Mouse (Mus musculus): ENCODE results near the gene Large1. TPM values are rescaled to one million over a fixed set of nuclear protein-coding genes. Genes with fewer than 3 reads are reported as not detected.
"Not testable (repeated sequence)": the region's sequence is repeated elsewhere in the genome, so short reads cannot be mapped to it uniquely, and the experiment has no call there.

Gene Large1
- total and polyA plus RNA-seq, 3 experiments = 0.22 TPM; not detected in 2

GRCm38 (mm10) chr8:73324667-73325066, 28.7 kb downstream of the Large1 start:
- Histone ChIP-seq H3K27me3 (ENCODE audit: insufficient read depth, low read length) (no peaks in the 10 kb centered on the region), H3K36me3 (replicated peaks) (no peaks in the 10 kb centered on the region), H3K9me3 (replicated peaks) (peaks cover 22% of the 10 kb centered on the region), H3K4me3 (ENCODE audit: low read depth, low read length) (no peak overlapping the region), H3K4me1 (ENCODE audit: insufficient read depth, low read depth, low read length) (no peaks in the 10 kb centered on the region)
- TF ChIP-seq CTCF (IDR thresholded peaks at IDR 0.05; ENCODE audit: low read depth, low read length) (no peak), POLR2AphosphoS5 (IDR thresholded peaks at IDR 0.05; ENCODE audit: insufficient replicate concordance, low read depth, low read length) (no peak), GATA1 (IDR thresholded peaks at IDR 0.05; ENCODE audit: borderline replicate concordance, low read length) (no peak), TAL1 (conservative IDR thresholded peaks at IDR 0.05; ENCODE audit: low read depth, low read length) (no peak)
- DNase-seq (ENCODE audit: low spot score) (no peak), ATAC-seq (ENCODE audit: extremely low read depth, insufficient number of reproducible peaks, low FRiP score, poor library complexity, severe bottlenecking) (no peak)

GRCm38 (mm10) chr8:73323591-73323990, 29.7 kb downstream of the Large1 start:
- Histone ChIP-seq H3K4me3 (ENCODE audit: low read depth, low read length) (no peak overlapping the region), H3K4me1 (ENCODE audit: insufficient read depth, low read depth, low read length) (no peaks in the 10 kb centered on the region), H3K27me3 (ENCODE audit: insufficient read depth, low read length) (no peaks in the 10 kb centered on the region), H3K9me3 (replicated peaks) (peaks cover 22% of the 10 kb centered on the region), H3K36me3 (replicated peaks) (no peaks in the 10 kb centered on the region)
- no peak for DNase-seq (ENCODE audit: low spot score)
- TF ChIP-seq POLR2AphosphoS5 (IDR thresholded peaks at IDR 0.05; ENCODE audit: insufficient replicate concordance, low read depth, low read length) (no peak), TAL1 (conservative IDR thresholded peaks at IDR 0.05; ENCODE audit: low read depth, low read length) (no peak), CTCF (IDR thresholded peaks at IDR 0.05; ENCODE audit: low read depth, low read length) (no peak), GATA1 (IDR thresholded peaks at IDR 0.05; ENCODE audit: borderline replicate concordance, low read length) (no peak), GATA2 (IDR thresholded peaks at IDR 0.05; ENCODE audit: borderline replicate concordance, low read depth, low read length) (no peak)
- ATAC-seq (ENCODE audit: extremely low read depth, insufficient number of reproducible peaks, low FRiP score, poor library complexity, severe bottlenecking) = no peak

- peak; percentile 100 for ATAC-seq (ENCODE audit: extremely low read depth, insufficient number of reproducible peaks, low FRiP score, poor library complexity, severe bottlenecking)
- peaks cover 30% of the 10 kb centered on the region for H3K9me3 ChIP-seq (replicated peaks)
- H3K4me3 ChIP-seq (ENCODE audit: low read depth, low read length); H3K36me3 ChIP-seq (replicated peaks); DNase-seq (ENCODE audit: low spot score); H3K4me1 ChIP-seq (ENCODE audit: insufficient read depth, low read depth, low read length); H3K27me3 ChIP-seq (ENCODE audit: insufficient read depth, low read length): not testable (repeated sequence)
Observed at GRCm38 (mm10) chr8:73319500-73319899, 33.8 kb downstream of the Large1 start.

GRCm38 (mm10) chr8:73313911-73314310, 39.4 kb downstream of the Large1 start:
- no peak for DNase-seq (ENCODE audit: low spot score)
- Histone ChIP-seq H3K36me3 (replicated peaks) (no peaks in the 10 kb centered on the region), H3K27me3 (ENCODE audit: insufficient read depth, low read length) (no peaks in the 10 kb centered on the region), H3K9me3 (replicated peaks) (peaks cover 47% of the 10 kb centered on the region), H3K4me1 (ENCODE audit: insufficient read depth, low read depth, low read length) (no peaks in the 10 kb centered on the region), H3K4me3 (ENCODE audit: low read depth, low read length) (no peak overlapping the region)
- ATAC-seq (ENCODE audit: extremely low read depth, insufficient number of reproducible peaks, low FRiP score, poor library complexity, severe bottlenecking) = no peak
- no peak for TF ChIP-seq CTCF (IDR thresholded peaks at IDR 0.05; ENCODE audit: low read depth, low read length)
- no peak for TF ChIP-seq TAL1 (conservative IDR thresholded peaks at IDR 0.05; ENCODE audit: low read depth, low read length)
- TF ChIP-seq GATA1 (IDR thresholded peaks at IDR 0.05; ENCODE audit: borderline replicate concordance, low read length) = no peak
- no peak for TF ChIP-seq POLR2AphosphoS5 (IDR thresholded peaks at IDR 0.05; ENCODE audit: insufficient replicate concordance, low read depth, low read length)
- TF ChIP-seq GATA2 (IDR thresholded peaks at IDR 0.05; ENCODE audit: borderline replicate concordance, low read depth, low read length) = no peak

- H3K9me3 ChIP-seq (replicated peaks) = peaks cover 42% of the 10 kb centered on the region
- ATAC-seq (ENCODE audit: extremely low read depth, insufficient number of reproducible peaks, low FRiP score, poor library complexity, severe bottlenecking) = no peak
Observed at GRCm38 (mm10) chr8:73312714-73313607, 40.4 kb downstream of the Large1 start.

GRCm38 (mm10) chr8:73310471-73310870, 42.9 kb downstream of the Large1 start:
- peaks cover 35% of the 10 kb centered on the region for H3K9me3 ChIP-seq (replicated peaks)
- no peaks in the 10 kb centered on the region for H3K36me3 ChIP-seq (replicated peaks)
- ATAC-seq (ENCODE audit: extremely low read depth, insufficient number of reproducible peaks, low FRiP score, poor library complexity, severe bottlenecking) = no peak
- H3K4me1 ChIP-seq (ENCODE audit: insufficient read depth, low read depth, low read length) = no peaks in the 10 kb centered on the region
- no peak for TF ChIP-seq GATA2 (IDR thresholded peaks at IDR 0.05; ENCODE audit: borderline replicate concordance, low read depth, low read length)
- TF ChIP-seq TAL1 (conservative IDR thresholded peaks at IDR 0.05; ENCODE audit: low read depth, low read length) = no peak
- no peak for TF ChIP-seq CTCF (IDR thresholded peaks at IDR 0.05; ENCODE audit: low read depth, low read length)
- no peak for TF ChIP-seq GATA1 (IDR thresholded peaks at IDR 0.05; ENCODE audit: borderline replicate concordance, low read length)
- no peak for TF ChIP-seq POLR2AphosphoS5 (IDR thresholded peaks at IDR 0.05; ENCODE audit: insufficient replicate concordance, low read depth, low read length)
- no peak overlapping the region for H3K4me3 ChIP-seq (ENCODE audit: low read depth, low read length)
- no peak for DNase-seq (ENCODE audit: low spot score)
- H3K27me3 ChIP-seq (ENCODE audit: insufficient read depth, low read length) = no peaks in the 10 kb centered on the region

More at GRCm38 (mm10) chr8:73312714-73313607, 40.4 kb downstream of the Large1 start:
- TF ChIP-seq POLR2AphosphoS5 (IDR thresholded peaks at IDR 0.05; ENCODE audit: insufficient replicate concordance, low read depth, low read length) (no peak), CTCF (IDR thresholded peaks at IDR 0.05; ENCODE audit: low read depth, low read length) (no peak), TAL1 (conservative IDR thresholded peaks at IDR 0.05; ENCODE audit: low read depth, low read length) (no peak), GATA1 (IDR thresholded peaks at IDR 0.05; ENCODE audit: borderline replicate concordance, low read length) (no peak), GATA2 (IDR thresholded peaks at IDR 0.05; ENCODE audit: borderline replicate concordance, low read depth, low read length) (no peak)
- Histone ChIP-seq H3K4me3 (ENCODE audit: low read depth, low read length) (no peak overlapping the region), H3K27me3 (ENCODE audit: insufficient read depth, low read length) (no peaks in the 10 kb centered on the region), H3K36me3 (replicated peaks) (no peaks in the 10 kb centered on the region), H3K4me1 (ENCODE audit: insufficient read depth, low read depth, low read length) (no peaks in the 10 kb centered on the region)
- DNase-seq (ENCODE audit: low spot score) = no peak
